Mouse (Mus musculus) brain, embryonic 14.5 days (tissue): ENCODE data around the gene Ccpg1os. TPM values are rescaled to one million over a fixed set of nuclear protein-coding genes. Genes with fewer than 3 reads are reported as not detected.

Source experiments
- DNase-seq: peaks from one replicate; pipeline ENCODE4 v3.0.0-alpha.2; 2011; ENCODE audit warnings: low read depth
- CTCF ChIP-seq: fragments of 200-500 bp; IDR thresholded peaks from 2 replicates; pipeline ENCODE4 v1.5.1; 2012; ENCODE audit warnings: inconsistent platforms, mild to moderate bottlenecking, moderate library complexity, borderline replicate concordance; ENCODE audit not compliant: insufficient read depth, insufficient read length; ENCODE audit errors: extremely low read depth
- POLR2A ChIP-seq: fragments of 200-500 bp; IDR thresholded peaks from 2 replicates; pipeline ENCODE4 v1.6.1; 2012; ENCODE audit warnings: mild to moderate bottlenecking, inconsistent platforms, borderline replicate concordance; ENCODE audit not compliant: poor library complexity, insufficient read depth, insufficient read length, severe bottlenecking; ENCODE audit errors: extremely low read depth
- polyA plus RNA-seq: library from polyadenylated mRNA; depleted of rRNA; stranded (reverse); fragments of >200 nt; gene quantifications from 2 replicates; pipeline ENCODE4 v1.2.3, GENCODE M21; 2012

The Ccpg1os gene
- polyA plus RNA-seq, 1 experiment: 19.5 TPM

GRCm38 (mm10) chr9:72972435-72972834, 12.7 kb downstream of the Ccpg1os start:
- no peak for DNase-seq
- TF ChIP-seq CTCF (no peak), POLR2A (no peak)

GRCm38 (mm10) chr9:72969874-72970273, 15.3 kb downstream of the Ccpg1os start:
- DNase-seq: no peak
- no peak for TF ChIP-seq POLR2A
- no peak for TF ChIP-seq CTCF

GRCm38 (mm10) chr9:72968349-72969061, 16.7 kb downstream of the Ccpg1os start:
- TF ChIP-seq CTCF (peak; percentile 71), POLR2A (no peak)
- DNase-seq: peak; percentile 88

GRCm38 (mm10) chr9:72961959-72962358, 23.2 kb downstream of the Ccpg1os start:
- DNase-seq: no peak
- no peak for TF ChIP-seq CTCF
- no peak for TF ChIP-seq POLR2A

- TF ChIP-seq CTCF (no peak), POLR2A (no peak)
- DNase-seq: no peak
These were observed 23.8 kb downstream of the Ccpg1os start for GRCm38 (mm10) chr9:72961346-72961745.

- TF ChIP-seq CTCF (peak; percentile 27; the same call in 1 of the 2 replicates), POLR2A (peak; percentile 50; the same call in 1 of the 2 replicates)
These were observed 26.4 kb downstream of the Ccpg1os start, which contains the start of the genes Dyx1c1 and Gm44503 for GRCm38 (mm10) chr9:72958521-72959450. TSS of gene Dyx1c1 (plus strand) at chr9:72958785. TSS of gene Gm44503 (plus strand) at chr9:72958852.

GRCm38 (mm10) chr9:72955546-72955945, 29.6 kb downstream of the Ccpg1os start:
- TF ChIP-seq POLR2A (no peak), CTCF (peak; percentile 70; the same call in 1 of the 2 replicates)
- DNase-seq: peak; percentile 63

More at GRCm38 (mm10) chr9:72958521-72959450, 26.4 kb downstream of the Ccpg1os start, which contains the start of the genes Dyx1c1 and Gm44503:
- DNase-seq: peak; percentile 95

GRCm38 (mm10) chr9:72954746-72955145, 30.4 kb downstream of the Ccpg1os start:
- DNase-seq: peak; percentile 33
- peak; percentile 57; the same call in 1 of the 2 replicates for TF ChIP-seq CTCF
- no peak for TF ChIP-seq POLR2A

GRCm38 (mm10) chr9:72949572-72949971, 35.6 kb downstream of the Ccpg1os start:
- TF ChIP-seq CTCF: no peak
- no peak for TF ChIP-seq POLR2A
- no peak for DNase-seq

- DNase-seq: no peak
- TF ChIP-seq CTCF (no peak), POLR2A (no peak)
These were observed 38.2 kb downstream of the Ccpg1os start for GRCm38 (mm10) chr9:72947010-72947409.

GRCm38 (mm10) chr9:72944286-72944685, 40.9 kb downstream of the Ccpg1os start:
- no peak for DNase-seq
- TF ChIP-seq CTCF: no peak
- no peak for TF ChIP-seq POLR2A
